Mouse (Mus musculus): ENCODE measurements around the gene C1qtnf9. TPM values are rescaled to one million over a fixed set of nuclear protein-coding genes. Genes with fewer than 3 reads are reported as not detected.

Gene C1qtnf9
- polyA plus RNA-seq, 1 experiment: not detected

- peak overlapping the region; percentile 71 for H3K4me2 ChIP-seq (ENCODE audit: low read depth)
- H3K36me3 ChIP-seq (ENCODE audit: control insufficient read depth, insufficient read depth): no peaks in the 10 kb centered on the region
- peaks cover 9% of the 10 kb centered on the region for H3K27me3 ChIP-seq (ENCODE audit: control insufficient read depth, insufficient read depth, insufficient read length)
- H3K79me2 ChIP-seq (ENCODE audit: control insufficient read depth, insufficient read depth): no peaks in the 10 kb centered on the region
- no peak overlapping the region for H3K4me3 ChIP-seq
- no peak overlapping the region for H3ac ChIP-seq (ENCODE audit: control insufficient read depth, insufficient read length)
- TF ChIP-seq POLR2AphosphoS2 (IDR thresholded peaks at IDR 0.05; ENCODE audit: insufficient read length, low read depth): no peak
- no peak for TF ChIP-seq SRF (IDR thresholded peaks at IDR 0.05; ENCODE audit: control insufficient read depth, insufficient read length, low read depth)
- TF ChIP-seq MYOD1 (IDR thresholded peaks at IDR 0.05; ENCODE audit: control insufficient read depth in 1 of 3, insufficient read length in 2 of 3, low read depth in 2 of 3): no peak
- no peak for TF ChIP-seq TCF3 (IDR thresholded peaks at IDR 0.05; ENCODE audit: insufficient read length, low read depth)
- no peak for TF ChIP-seq MYOG (IDR thresholded peaks at IDR 0.05; ENCODE audit: control insufficient read depth in 1 of 3, insufficient read depth in 1 of 3, insufficient read length in 2 of 3, low read depth in 2 of 3)
- TF ChIP-seq E2F4 (IDR thresholded peaks at IDR 0.05; ENCODE audit: insufficient read depth): no peak
- TF ChIP-seq REST (IDR thresholded peaks at IDR 0.05; ENCODE audit: insufficient read depth, insufficient read length): no peak
- no peak for TF ChIP-seq USF1 (IDR thresholded peaks at IDR 0.05; ENCODE audit: low read depth)
- no peak for TF ChIP-seq MAX (IDR thresholded peaks at IDR 0.05; ENCODE audit: low read depth)
- no peak for TF ChIP-seq POLR2A (IDR thresholded peaks at IDR 0.05; ENCODE audit: insufficient read length, low read depth)
- TF ChIP-seq TCF12 (IDR thresholded peaks at IDR 0.05; ENCODE audit: insufficient read depth, poor library complexity, severe bottlenecking): no peak
Observed at GRCm38 (mm10) chr14:60771057-60771456, 3.1 kb downstream of the C1qtnf9 start.

GRCm38 (mm10) chr14:60773476-60773875 is 5.5 kb downstream of the C1qtnf9 start:
- Histone ChIP-seq H3ac (ENCODE audit: control insufficient read depth, insufficient read length) (no peak overlapping the region), H3K36me3 (ENCODE audit: control insufficient read depth, insufficient read depth) (no peaks in the 10 kb centered on the region), H3K4me2 (ENCODE audit: low read depth) (no peak overlapping the region), H3K27me3 (ENCODE audit: control insufficient read depth, insufficient read depth, insufficient read length) (no peaks in the 10 kb centered on the region), H3K79me2 (ENCODE audit: control insufficient read depth, insufficient read depth) (no peaks in the 10 kb centered on the region), H3K4me3 (no peak overlapping the region)
- no peak for TF ChIP-seq CEBPB (IDR thresholded peaks at IDR 0.05; ENCODE audit: insufficient read depth, poor library complexity, severe bottlenecking)
- no peak for TF ChIP-seq USF1 (IDR thresholded peaks at IDR 0.05; ENCODE audit: low read depth)
- TF ChIP-seq POLR2A (IDR thresholded peaks at IDR 0.05; ENCODE audit: insufficient read length, low read depth): no peak
- TF ChIP-seq MYOG (IDR thresholded peaks at IDR 0.05; ENCODE audit: control insufficient read depth in 1 of 3, insufficient read depth in 1 of 3, insufficient read length in 2 of 3, low read depth in 2 of 3): no peak
- no peak for TF ChIP-seq MAX (IDR thresholded peaks at IDR 0.05; ENCODE audit: low read depth)
- no peak for TF ChIP-seq TCF3 (IDR thresholded peaks at IDR 0.05; ENCODE audit: insufficient read length, low read depth)
- TF ChIP-seq MYOD1 (IDR thresholded peaks at IDR 0.05; ENCODE audit: control insufficient read depth in 1 of 3, insufficient read length in 2 of 3, low read depth in 2 of 3): no peak
- TF ChIP-seq SRF (IDR thresholded peaks at IDR 0.05; ENCODE audit: control insufficient read depth, insufficient read length, low read depth): no peak
- TF ChIP-seq POLR2AphosphoS2 (IDR thresholded peaks at IDR 0.05; ENCODE audit: insufficient read length, low read depth): no peak
- no peak for TF ChIP-seq E2F4 (IDR thresholded peaks at IDR 0.05; ENCODE audit: insufficient read depth)
- no peak for TF ChIP-seq TCF12 (IDR thresholded peaks at IDR 0.05; ENCODE audit: insufficient read depth, poor library complexity, severe bottlenecking)
- no peak for TF ChIP-seq REST (IDR thresholded peaks at IDR 0.05; ENCODE audit: insufficient read depth, insufficient read length)

GRCm38 (mm10) chr14:60776521-60776920 is 8.6 kb downstream of the C1qtnf9 start:
- H3K27me3 ChIP-seq (ENCODE audit: control insufficient read depth, insufficient read depth, insufficient read length): peaks cover 4% of the 10 kb centered on the region
- TF ChIP-seq SRF (IDR thresholded peaks at IDR 0.05; ENCODE audit: control insufficient read depth, insufficient read length, low read depth) (no peak), CEBPB (IDR thresholded peaks at IDR 0.05; ENCODE audit: insufficient read depth, poor library complexity, severe bottlenecking) (no peak), POLR2A (IDR thresholded peaks at IDR 0.05; ENCODE audit: insufficient read length, low read depth) (no peak), MYOD1 (IDR thresholded peaks at IDR 0.05; ENCODE audit: control insufficient read depth in 1 of 3, insufficient read length in 2 of 3, low read depth in 2 of 3) (no peak), E2F4 (IDR thresholded peaks at IDR 0.05; ENCODE audit: insufficient read depth) (no peak), TCF12 (IDR thresholded peaks at IDR 0.05; ENCODE audit: insufficient read depth, poor library complexity, severe bottlenecking) (no peak), MAX (IDR thresholded peaks at IDR 0.05; ENCODE audit: low read depth) (no peak)
- H3K4me2 ChIP-seq (ENCODE audit: low read depth): no peak overlapping the region
- no peaks in the 10 kb centered on the region for H3K36me3 ChIP-seq (ENCODE audit: control insufficient read depth, insufficient read depth)
- H3K4me3 ChIP-seq: no peak overlapping the region
- no peak overlapping the region for H3ac ChIP-seq (ENCODE audit: control insufficient read depth, insufficient read length)
- H3K79me2 ChIP-seq (ENCODE audit: control insufficient read depth, insufficient read depth): no peaks in the 10 kb centered on the region

- Histone ChIP-seq H3ac (ENCODE audit: control insufficient read depth, insufficient read length) (no peak overlapping the region), H3K79me2 (ENCODE audit: control insufficient read depth, insufficient read depth) (no peaks in the 10 kb centered on the region), H3K4me2 (ENCODE audit: low read depth) (no peak overlapping the region), H3K36me3 (ENCODE audit: control insufficient read depth, insufficient read depth) (no peaks in the 10 kb centered on the region), H3K4me3 (no peak overlapping the region), H3K27me3 (ENCODE audit: control insufficient read depth, insufficient read depth, insufficient read length) (peaks cover 4% of the 10 kb centered on the region)
- TF ChIP-seq POLR2AphosphoS2 (IDR thresholded peaks at IDR 0.05; ENCODE audit: insufficient read length, low read depth) (no peak), SRF (IDR thresholded peaks at IDR 0.05; ENCODE audit: control insufficient read depth, insufficient read length, low read depth) (no peak), CEBPB (IDR thresholded peaks at IDR 0.05; ENCODE audit: insufficient read depth, poor library complexity, severe bottlenecking) (no peak), TCF3 (IDR thresholded peaks at IDR 0.05; ENCODE audit: insufficient read length, low read depth) (no peak), REST (IDR thresholded peaks at IDR 0.05; ENCODE audit: insufficient read depth, insufficient read length) (no peak), MAX (IDR thresholded peaks at IDR 0.05; ENCODE audit: low read depth) (no peak), MYOD1 (IDR thresholded peaks at IDR 0.05; ENCODE audit: control insufficient read depth in 1 of 3, insufficient read length in 2 of 3, low read depth in 2 of 3) (no peak), TCF12 (IDR thresholded peaks at IDR 0.05; ENCODE audit: insufficient read depth, poor library complexity, severe bottlenecking) (no peak), E2F4 (IDR thresholded peaks at IDR 0.05; ENCODE audit: insufficient read depth) (no peak)
Observed at GRCm38 (mm10) chr14:60777485-60777919, 9.6 kb downstream of the C1qtnf9 start.

GRCm38 (mm10) chr14:60779198-60779597 is 11.3 kb downstream of the C1qtnf9 start:
- Histone ChIP-seq H3K36me3 (ENCODE audit: control insufficient read depth, insufficient read depth) (no peaks in the 10 kb centered on the region), H3K79me2 (ENCODE audit: control insufficient read depth, insufficient read depth) (no peaks in the 10 kb centered on the region), H3K4me3 (no peak overlapping the region), H3K27me3 (ENCODE audit: control insufficient read depth, insufficient read depth, insufficient read length) (peaks cover 4% of the 10 kb centered on the region), H3K4me2 (ENCODE audit: low read depth) (no peak overlapping the region), H3ac (ENCODE audit: control insufficient read depth, insufficient read length) (no peak overlapping the region)
- TF ChIP-seq REST (IDR thresholded peaks at IDR 0.05; ENCODE audit: insufficient read depth, insufficient read length): no peak
- no peak for TF ChIP-seq MYOG (IDR thresholded peaks at IDR 0.05; ENCODE audit: control insufficient read depth in 1 of 3, insufficient read depth in 1 of 3, insufficient read length in 2 of 3, low read depth in 2 of 3)
- TF ChIP-seq POLR2A (IDR thresholded peaks at IDR 0.05; ENCODE audit: insufficient read length, low read depth): no peak
- no peak for TF ChIP-seq E2F4 (IDR thresholded peaks at IDR 0.05; ENCODE audit: insufficient read depth)
- TF ChIP-seq POLR2AphosphoS2 (IDR thresholded peaks at IDR 0.05; ENCODE audit: insufficient read length, low read depth): no peak
- TF ChIP-seq SRF (IDR thresholded peaks at IDR 0.05; ENCODE audit: control insufficient read depth, insufficient read length, low read depth): no peak
- TF ChIP-seq MYOD1 (IDR thresholded peaks at IDR 0.05; ENCODE audit: control insufficient read depth in 1 of 3, insufficient read length in 2 of 3, low read depth in 2 of 3): no peak
- TF ChIP-seq TCF12 (IDR thresholded peaks at IDR 0.05; ENCODE audit: insufficient read depth, poor library complexity, severe bottlenecking): no peak
- no peak for TF ChIP-seq MAX (IDR thresholded peaks at IDR 0.05; ENCODE audit: low read depth)
- no peak for TF ChIP-seq USF1 (IDR thresholded peaks at IDR 0.05; ENCODE audit: low read depth)
- TF ChIP-seq CEBPB (IDR thresholded peaks at IDR 0.05; ENCODE audit: insufficient read depth, poor library complexity, severe bottlenecking): no peak
- TF ChIP-seq TCF3 (IDR thresholded peaks at IDR 0.05; ENCODE audit: insufficient read length, low read depth): no peak
